Mouse (Mus musculus): ENCODE results near the gene Aen. TPM values are rescaled to one million over a fixed set of nuclear protein-coding genes. Genes with fewer than 3 reads are reported as not detected.

Gene Aen
- polyA plus RNA-seq (2017; shearing (Covaris generic)): 10 to 100 TPM; 31.6 to 40.1 TPM

DNA sequence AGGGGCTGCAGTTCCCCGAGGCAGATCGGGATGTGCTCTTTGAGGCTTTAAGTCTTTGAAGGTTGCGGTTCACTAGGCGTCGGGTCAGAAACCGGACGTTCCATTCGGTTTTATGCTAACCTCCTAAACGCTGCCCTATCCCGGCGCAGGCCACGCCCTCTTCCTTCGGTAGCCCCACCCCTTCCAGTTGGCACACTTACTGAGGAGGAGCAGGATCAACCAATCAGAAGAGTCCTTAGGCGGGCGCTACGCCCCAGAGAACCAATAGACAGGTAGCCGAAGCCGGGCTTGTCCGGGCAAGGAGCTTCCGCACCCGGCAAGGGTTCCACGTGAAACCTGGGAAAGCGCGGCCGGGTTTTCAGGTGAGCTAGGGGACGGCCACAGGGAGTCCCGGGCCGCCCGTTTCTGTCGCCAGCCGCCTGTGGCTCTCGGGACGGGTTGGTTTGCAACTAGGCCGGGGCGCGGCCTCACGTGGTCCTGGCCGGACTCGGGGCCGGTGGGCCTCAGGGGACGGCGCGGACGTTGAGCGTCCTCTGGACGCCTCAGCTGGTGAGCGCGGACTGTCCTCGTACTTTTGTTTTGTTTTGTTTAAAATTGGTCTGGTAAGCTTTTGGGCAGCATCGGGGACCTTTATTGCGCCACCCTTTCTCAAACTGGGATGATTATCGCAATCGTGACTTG, at the start of gene Aen:
Gene Aen (plus strand): TSS at position 202 of the 681 bp plus-strand sequence.

DNA sequence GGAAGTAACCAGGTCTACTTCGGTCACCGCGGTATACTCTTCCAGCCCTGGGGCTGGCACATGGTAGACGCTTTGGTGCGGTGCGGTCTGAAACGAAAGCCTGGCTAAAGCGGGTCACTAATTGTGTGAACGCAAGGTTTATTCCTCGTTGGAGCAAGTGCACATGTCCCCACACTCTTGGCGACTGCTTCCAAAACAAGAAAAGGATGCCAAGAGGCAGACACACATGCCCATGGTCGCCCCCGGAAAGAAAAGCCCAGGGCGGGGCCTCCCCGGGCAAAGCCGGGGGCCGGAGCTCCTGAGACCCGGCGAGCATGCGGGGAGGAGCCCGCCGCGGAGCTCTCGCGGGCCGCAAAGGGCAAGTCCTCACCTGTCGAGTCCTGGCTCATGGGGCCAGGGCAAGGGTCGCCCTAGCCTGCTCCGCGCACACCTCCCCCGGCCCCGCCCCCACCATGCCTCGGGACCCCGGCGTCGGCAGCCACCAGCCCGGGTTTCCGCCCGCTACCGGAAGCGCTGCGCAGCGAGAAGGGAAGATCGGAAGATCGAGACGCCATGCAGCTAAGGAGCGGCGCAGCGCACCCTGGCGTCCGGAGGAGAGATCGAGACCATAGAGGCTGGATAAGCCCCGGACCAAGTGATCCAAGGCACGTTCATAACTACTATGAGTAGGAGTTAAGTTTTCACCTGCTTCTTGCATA, 48.8 kb upstream of the Aen start, which contains the start of gene Det1:
Gene Det1 (minus strand): TSS at position 527 of the 698 bp plus-strand sequence.

DNA sequence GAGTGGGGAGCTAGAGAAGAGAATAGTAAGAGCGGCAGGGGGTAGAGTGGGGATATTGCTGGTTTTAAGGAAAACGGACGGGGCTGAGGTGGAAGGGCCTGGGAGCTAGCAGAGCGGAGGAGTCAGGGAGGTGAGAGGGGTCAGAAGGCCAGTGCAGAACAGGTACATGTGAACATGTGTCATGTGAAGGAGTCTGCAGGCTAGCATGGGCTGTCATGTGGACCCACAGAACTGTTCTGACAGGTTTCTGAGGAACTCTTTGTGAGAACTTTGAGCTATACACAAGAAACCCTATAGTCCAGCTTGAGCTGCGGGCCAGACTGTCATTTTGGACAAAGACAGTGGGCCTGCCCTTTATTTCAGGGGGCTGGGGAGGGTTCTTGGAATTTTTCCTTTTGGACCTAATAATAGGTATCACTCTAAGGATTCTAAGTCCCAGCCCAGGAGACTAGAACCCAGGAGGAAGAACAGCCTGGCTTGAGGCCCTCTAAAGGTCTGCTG, 17.4 kb downstream of the Aen start, which contains the start of gene Isg20:
Gene Isg20 (plus strand): TSS at position 451 of the 501 bp plus-strand sequence.

Other genes with a start within 250 kb of the Aen start
- 10 to 100 TPM in 1 of 2 experiments, 1 to 10 TPM in 1; 4.7 to 17.6 TPM for gene Ntrk3, start 157.8 kb upstream of the Aen start, polyA plus RNA-seq (2017; shearing (Covaris generic))
- gene Mrps11, start 112.7 kb upstream of the Aen start, polyA plus RNA-seq (2017; shearing (Covaris generic)): 10 to 100 TPM; 55.6 to 65.8 TPM
- gene Mrpl46, start 112.3 kb upstream of the Aen start, polyA plus RNA-seq (2017; shearing (Covaris generic)): 10 to 100 TPM; 50.9 to 60.1 TPM
- 10 to 100 TPM; 19.5 to 24.9 TPM for gene Det1, start 48.6 kb upstream of the Aen start, polyA plus RNA-seq (2017; shearing (Covaris generic))
- gene Isg20, start 17.6 kb downstream of the Aen start, polyA plus RNA-seq (2017; shearing (Covaris generic)): 100 to 1,000 TPM; 127 to 158 TPM
- gene Acan, start 157.6 kb downstream of the Aen start, polyA plus RNA-seq (2017; shearing (Covaris generic)): not detected
- gene Hapln3, start 235.2 kb downstream of the Aen start, polyA plus RNA-seq (2017; shearing (Covaris generic)): under 1 TPM in 1 of 2 experiments, not detected in 1; 0.10 TPM

All from activated CD4-positive, CD25-positive, alpha-beta regulatory T cell (primary cell).